Mouse (Mus musculus) left cerebral cortex, adult 2 months (tissue): ENCODE data around the gene Mcpt4. TPM values are rescaled to one million over a fixed set of nuclear protein-coding genes. Genes with fewer than 3 reads are reported as not detected.
"Not testable (repeated sequence)": the region's sequence is repeated elsewhere in the genome, so short reads cannot be mapped to it uniquely, and the experiment has no call there.

Source experiments
- DNase-seq, 2 experiments: peaks; one replicate each; pipeline ENCODE4 v3.0.0; 2021 to 2022; ENCODE audit warnings: low spot score in 2 of 2, mixed read lengths in 1 of 2; ENCODE audit errors: extremely low spot score in 1 of 2
- H3K27ac ChIP-seq: fragments of 200-600 bp; 2 replicates; pipeline ENCODE4 v1.8.1; 2022
- H3K4me3 ChIP-seq: fragments of 200-600 bp; 2 replicates; pipeline ENCODE4 v1.8.1; 2022
- CTCF ChIP-seq: fragments of 200-600 bp; IDR thresholded peaks from 2 replicates; pipeline ENCODE4 v1.8.1; 2022; ENCODE audit warnings: antibody characterized with exemption, mild to moderate bottlenecking, moderate library complexity
- intact Hi-C: fragments of 180-260 bp; cut with DNase I; formaldehyde crosslinking; loops from one replicate; pipeline ENCODE4 v1.15.1; 2025
- long read RNA-seq, 2 experiments: library from polyadenylated mRNA; stranded (forward); transcript quantifications; one replicate each; pipeline ENCODE4 v2.0.0; 2021; ENCODE audit warnings: borderline mapping rate in 2 of 2
- total RNA-seq, 2 experiments: library from RNA; stranded (reverse); gene quantifications; 2 replicates each; pipeline ENCODE4 v1.2.3; 2021

Gene Mcpt4
- not detected for total RNA-seq
- long read RNA-seq, experiment 1 = 0 reads
- long read RNA-seq, experiment 2 = 0 reads

- H3K4me3 ChIP-seq, H3K27ac ChIP-seq, intact Hi-C loops, DNase-seq: not testable (repeated sequence)
These were observed at the start of gene Mcpt4 for GRCm38 (mm10) chr14:56062213-56062612. Gene Mcpt4, minus strand, starts transcription at chr14:56062313.

- no peak overlapping the region for H3K27ac ChIP-seq
- no peak for DNase-seq
These were observed 43.5 kb upstream of the Mcpt4 start for GRCm38 (mm10) chr14:56105447-56106180.

GRCm38 (mm10) chr14:56105016-56105415, 42.9 kb upstream of the Mcpt4 start:
- H3K4me3 ChIP-seq = no peak overlapping the region
- DNase-seq = no peak
- TF ChIP-seq CTCF = no peak
- intact Hi-C loops = no loop called here
- no peak overlapping the region for H3K27ac ChIP-seq

More at GRCm38 (mm10) chr14:56105447-56106180, 43.5 kb upstream of the Mcpt4 start:
- H3K4me3 ChIP-seq = no peak overlapping the region
- no peak for TF ChIP-seq CTCF
- intact Hi-C loops = no loop called here

GRCm38 (mm10) chr14:56103452-56103851, 41.3 kb upstream of the Mcpt4 start:
- no peak for DNase-seq
- TF ChIP-seq CTCF = no peak
- no peak overlapping the region for H3K27ac ChIP-seq
- intact Hi-C loops = no loop called here
- H3K4me3 ChIP-seq = no peak overlapping the region

- no peak for TF ChIP-seq CTCF
- intact Hi-C loops = no loop called here
- Histone ChIP-seq H3K4me3 (no peak within 1 kb of the TSS), H3K27ac (no peak within 1 kb of the TSS)
- DNase-seq = no peak
These were observed 40.3 kb upstream of the Mcpt4 start, which contains the start of gene Ctsg for GRCm38 (mm10) chr14:56102386-56102785. Gene Ctsg, minus strand, starts transcription at chr14:56102574.

- no peak overlapping the region for H3K4me3 ChIP-seq
- no peak for DNase-seq
- peak; percentile 43 for TF ChIP-seq CTCF
- H3K27ac ChIP-seq = no peak overlapping the region
- intact Hi-C loops = no loop called here
These were observed 36.8 kb upstream of the Mcpt4 start for GRCm38 (mm10) chr14:56098940-56099339.

GRCm38 (mm10) chr14:56097597-56097996, 35.5 kb upstream of the Mcpt4 start:
- no peak for DNase-seq
- no peak overlapping the region for H3K27ac ChIP-seq
- TF ChIP-seq CTCF = no peak
- H3K4me3 ChIP-seq = no peak overlapping the region
- intact Hi-C loops = no loop called here

GRCm38 (mm10) chr14:56093353-56093752, 31.2 kb upstream of the Mcpt4 start:
- Histone ChIP-seq H3K4me3 (no peak overlapping the region), H3K27ac (no peak overlapping the region)
- DNase-seq = no peak
- intact Hi-C loops = no loop called here
- no peak for TF ChIP-seq CTCF

- no peak for TF ChIP-seq CTCF
- no peak for DNase-seq
- intact Hi-C loops = no loop called here
- Histone ChIP-seq H3K4me3 (no peak overlapping the region), H3K27ac (no peak overlapping the region)
These were observed 24.6 kb upstream of the Mcpt4 start for GRCm38 (mm10) chr14:56086711-56087110.

GRCm38 (mm10) chr14:56085167-56085566, 23.1 kb upstream of the Mcpt4 start, which contains the start of gene Mcpt8:
Gene Mcpt8, minus strand, starts transcription at chr14:56085273.
- no peak for TF ChIP-seq CTCF
- no peak within 1 kb of the TSS for H3K27ac ChIP-seq
- H3K4me3 ChIP-seq = no peak within 1 kb of the TSS
- intact Hi-C loops = no loop called here
- no peak for DNase-seq

GRCm38 (mm10) chr14:56082016-56082415, 19.9 kb upstream of the Mcpt4 start:
- TF ChIP-seq CTCF = no peak
- DNase-seq = no peak
- Histone ChIP-seq H3K27ac (no peak overlapping the region), H3K4me3 (no peak overlapping the region)
- intact Hi-C loops = no loop called here

- intact Hi-C loops = loop anchor here (5.0 kb wide), 1 partner anchor 110 kb away; no protein-coding TSS in a partner anchor
- Histone ChIP-seq H3K27ac (no peak overlapping the region), H3K4me3 (no peak overlapping the region)
- DNase-seq = no peak
- no peak for TF ChIP-seq CTCF
These were observed 4.4 kb downstream of the Mcpt4 start for GRCm38 (mm10) chr14:56057722-56058121.

- Histone ChIP-seq H3K27ac (no peak overlapping the region), H3K4me3 (no peak overlapping the region)
- no peak for DNase-seq
- intact Hi-C loops = loop anchor here (5.0 kb wide), 1 partner anchor 108 kb away; no protein-coding TSS in a partner anchor
- TF ChIP-seq CTCF = no peak; the same call in 1 of the 2 replicates
These were observed 6.7 kb downstream of the Mcpt4 start for GRCm38 (mm10) chr14:56055408-56055807.

- DNase-seq, H3K4me3 ChIP-seq, intact Hi-C loops, H3K27ac ChIP-seq: not testable (repeated sequence)
These were observed 20.3 kb downstream of the Mcpt4 start, which contains the start of gene Mcpt2 for GRCm38 (mm10) chr14:56041792-56042191. Gene Mcpt2, plus strand, starts transcription at chr14:56042041.
